Mouse (Mus musculus) liver, embryonic 11.5 days (tissue): ENCODE measurements at regions not wholly inside any gene's neighbourhood (a gene's known extent, or its start where the extent isn't known, plus 50 kb on each side); places are given as distances from the start of the nearest gene placed in this dataset.

ENCODE experiments used
- ATAC-seq: fragments of 200-750 bp; cut with Nextera tagmentation; replicated peaks from 2 replicates; pipeline ENCODE4 v1.8.0; 2017; ENCODE audit warnings: moderate number of reproducible peaks, mild to moderate bottlenecking, moderate TSS enrichment, moderate library complexity; ENCODE audit not compliant: low FRiP score
- DNase-seq: peaks from one replicate; pipeline ENCODE4 v3.0.0-alpha.2; 2017; ENCODE audit warnings: low spot score
- H3K27ac ChIP-seq: fragments of 300-500 bp; sonication (generic); 2 replicates; pipeline ENCODE4 v1.5.1; 2014; ENCODE audit warnings: mild to moderate bottlenecking, low read depth, low read length, control low read depth
- H3K27me3 ChIP-seq: fragments of 300-500 bp; sonication (generic); replicated peaks from 2 replicates; pipeline ENCODE4 v1.6.1; 2014; ENCODE audit warnings: low read length, mixed read lengths; ENCODE audit not compliant: control insufficient read depth, insufficient read depth
- H3K36me3 ChIP-seq: fragments of 300-500 bp; sonication (generic); 2 replicates; pipeline ENCODE4 v1.6.1; 2014; ENCODE audit warnings: mild to moderate bottlenecking, low read length, moderate library complexity, mixed read lengths; ENCODE audit not compliant: control insufficient read depth, insufficient read depth
- H3K4me1 ChIP-seq: fragments of 300-500 bp; sonication (generic); replicated peaks from 2 replicates; pipeline ENCODE4 v1.6.1; 2014; ENCODE audit warnings: low read length, mixed read lengths; ENCODE audit not compliant: control insufficient read depth, insufficient read depth
- H3K4me2 ChIP-seq: fragments of 300-500 bp; sonication (generic); 2 replicates; pipeline ENCODE4 v1.6.1; 2014; ENCODE audit warnings: mild to moderate bottlenecking, control low read depth, moderate library complexity
- H3K4me3 ChIP-seq: fragments of 300-500 bp; sonication (generic); 2 replicates; pipeline ENCODE4 v1.5.1; 2014; ENCODE audit warnings: low read depth, low read length, control low read depth
- H3K9ac ChIP-seq: fragments of 300-500 bp; sonication (generic); 2 replicates; pipeline ENCODE4 v1.6.1; 2014; ENCODE audit warnings: low read depth, low read length, control low read depth
- H3K9me3 ChIP-seq: fragments of 300-500 bp; sonication (generic); 2 replicates; pipeline ENCODE4 v1.6.1; 2016; ENCODE audit warnings: low read length, inconsistent platforms, mixed read lengths; ENCODE audit not compliant: control insufficient read depth
- WGBS: fragments of 180-500 bp; shearing (Covaris S2); extraction: QIAGEN DNeasy Blood & Tissue Kit; methylation state at CpG from one replicate; pipeline ENCODE4 v1.1.7; 2014; 5-methylcytosine and 5-hydroxymethylcytosine counted together

- Histone ChIP-seq H3K4me3 (no peak overlapping the region), H3K27ac (no peak overlapping the region), H3K9ac (no peak overlapping the region), H3K27me3 (no peaks in the 10 kb centered on the region), H3K36me3 (no peaks in the 10 kb centered on the region), H3K4me1 (no peaks in the 10 kb centered on the region), H3K4me2 (no peak overlapping the region), H3K9me3 (no peaks in the 10 kb centered on the region)
- DNase-seq (no peak), ATAC-seq (no peak)
- WGBS, result 50% methylated on average over 6 of the region's 6 CpGs
Observed at GRCm38 (mm10) chr10:98610708-98611107, 303.5 kb upstream of the Atp2b1 start.

- Histone ChIP-seq H3K9ac (no peak overlapping the region), H3K27ac (no peak overlapping the region), H3K9me3 (no peaks in the 10 kb centered on the region), H3K4me2 (no peak overlapping the region), H3K27me3 (no peaks in the 10 kb centered on the region), H3K4me1 (no peaks in the 10 kb centered on the region), H3K4me3 (no peak overlapping the region), H3K36me3 (no peaks in the 10 kb centered on the region)
- ATAC-seq (no peak), DNase-seq (no peak)
- 79% methylated on average over 4 of the region's 4 CpGs for WGBS
Observed at GRCm38 (mm10) chr10:98611707-98612360, 302.4 kb upstream of the Atp2b1 start.

- no peaks in the 10 kb centered on the region for H3K27me3 ChIP-seq
- 90% methylated on average over 21 of the region's 21 CpGs for WGBS
- ATAC-seq (no peak), DNase-seq (no peak)
- H3K4me2 ChIP-seq, result no peak overlapping the region
- no peaks in the 10 kb centered on the region for H3K9me3 ChIP-seq
- no peak overlapping the region for H3K27ac ChIP-seq
- H3K9ac ChIP-seq, result no peak overlapping the region
- no peak overlapping the region for H3K4me3 ChIP-seq
- 0 out of 2 replicates have a peak, but pooled peaks cover 2% of the 10 kb centered on the region for H3K4me1 ChIP-seq
- no peaks in the 10 kb centered on the region for H3K36me3 ChIP-seq
Observed at GRCm38 (mm10) chr10:98618736-98619525, 295.3 kb upstream of the Atp2b1 start.

GRCm38 (mm10) chr10:98624103-98624502 is 290.1 kb upstream of the Atp2b1 start:
- Histone ChIP-seq H3K4me2 (peak overlapping the region; percentile 67), H3K9ac (peak overlapping the region; percentile 48; the same call in 1 of the 2 replicates)

GRCm38 (mm10) chr10:98624681-98625321 is 289.4 kb upstream of the Atp2b1 start:
- no peaks in the 10 kb centered on the region for H3K9me3 ChIP-seq
- H3K4me1 ChIP-seq, result peaks cover 12% of the 10 kb centered on the region
- peak overlapping the region; percentile 96 for H3K27ac ChIP-seq
- H3K36me3 ChIP-seq, result no peaks in the 10 kb centered on the region
- peak overlapping the region; percentile 29; the same call in 1 of the 2 replicates for H3K4me3 ChIP-seq
- H3K4me2 ChIP-seq, result peak overlapping the region; percentile 67
- no peak for DNase-seq
- ATAC-seq, result peak; percentile 90
- H3K27me3 ChIP-seq, result no peaks in the 10 kb centered on the region
- WGBS, result 31% methylated on average over 12 of the region's 12 CpGs
- peak overlapping the region; percentile 48 for H3K9ac ChIP-seq

More at GRCm38 (mm10) chr10:98624103-98624502, 290.1 kb upstream of the Atp2b1 start:
- Histone ChIP-seq H3K27ac (peak overlapping the region; percentile 96), H3K4me3 (no peak overlapping the region; the same call in 1 of the 2 replicates), H3K36me3 (no peaks in the 10 kb centered on the region), H3K9me3 (no peaks in the 10 kb centered on the region), H3K4me1 (peaks cover 12% of the 10 kb centered on the region), H3K27me3 (no peaks in the 10 kb centered on the region)
- ATAC-seq (peak; percentile 97), DNase-seq (no peak)
- WGBS, result 73% methylated on average over 1 of the region's 1 CpGs

GRCm38 (mm10) chr10:98628191-98628590 is 286.0 kb upstream of the Atp2b1 start:
- 64% methylated on average over 1 of the region's 1 CpGs for WGBS
- ATAC-seq (no peak), DNase-seq (no peak)
- Histone ChIP-seq H3K27ac (no peak overlapping the region), H3K27me3 (no peaks in the 10 kb centered on the region), H3K9ac (no peak overlapping the region), H3K4me3 (no peak overlapping the region), H3K9me3 (no peaks in the 10 kb centered on the region), H3K36me3 (no peaks in the 10 kb centered on the region), H3K4me2 (no peak overlapping the region), H3K4me1 (peaks cover 12% of the 10 kb centered on the region)

GRCm38 (mm10) chr10:98629248-98629647 is 285.0 kb upstream of the Atp2b1 start:
- H3K9me3 ChIP-seq, result no peaks in the 10 kb centered on the region
- 5% methylated on average over 3 of the region's 3 CpGs for WGBS

GRCm38 (mm10) chr10:98637759-98638611 is 276.2 kb upstream of the Atp2b1 start:
- Histone ChIP-seq H3K9ac (no peak overlapping the region), H3K36me3 (no peaks in the 10 kb centered on the region), H3K4me3 (no peak overlapping the region), H3K9me3 (no peaks in the 10 kb centered on the region), H3K27ac (no peak overlapping the region), H3K4me1 (no peaks in the 10 kb centered on the region), H3K4me2 (no peak overlapping the region), H3K27me3 (no peaks in the 10 kb centered on the region)
- 86% methylated on average over 14 of the region's 14 CpGs for WGBS
- no peak for DNase-seq
- no peak for ATAC-seq

More at GRCm38 (mm10) chr10:98629248-98629647, 285.0 kb upstream of the Atp2b1 start:
- Histone ChIP-seq H3K36me3 (no peaks in the 10 kb centered on the region), H3K4me3 (no peak overlapping the region), H3K9ac (no peak overlapping the region), H3K27me3 (no peaks in the 10 kb centered on the region), H3K4me2 (no peak overlapping the region), H3K27ac (no peak overlapping the region), H3K4me1 (peaks cover 10% of the 10 kb centered on the region)
- ATAC-seq, result no peak
- DNase-seq, result no peak
